In genomic region chr5:124912946-124913933, GRCm38 (mm10) we compare ENCODE assay signal across 16 mouse cellular contexts. TPM values are rescaled to one million over a fixed set of nuclear protein-coding genes. Genes with fewer than 3 reads are reported as not detected.
DNase-seq lines count a peak whose midpoint lies in the region; ATAC-seq lines count a peak whose summit lies in the region.
"Had no signal": no experiment of that assay in that cellular context is flagged by ENCODE, and none has a peak within 500 bp of the region (broad histone marks: within the 10 kb centered on the region; RNA-seq: fewer than 3 reads in every experiment).

No protein-coding gene starts in this region.

- no peaks in the 10 kb centered on the region for H3K9me3 ChIP-seq in neural tube, embryonic 11.5 days (ENCODE audit: control insufficient read depth, low read length)
- no peaks in the 10 kb centered on the region for H3K9me3 ChIP-seq in hindbrain, embryonic 14.5 days (ENCODE audit: control insufficient read depth, low read length)
- no peaks in the 10 kb centered on the region for H3K9me3 ChIP-seq in midbrain, embryonic 15.5 days
- no peaks in the 10 kb centered on the region for H3K9me3 ChIP-seq in heart, embryonic 12.5 days (replicated peaks)
- H3K9me3 ChIP-seq: liver, embryonic 15.5 days had no signal

- H3K4me3 ChIP-seq in neural tube, embryonic 11.5 days (ENCODE audit: low read depth, low read length): no peak overlapping the region
- no peak overlapping the region for H3K4me3 ChIP-seq in hindbrain, embryonic 14.5 days (replicated peaks; ENCODE audit: low read length)
- H3K4me3 ChIP-seq in midbrain, embryonic 15.5 days: no peak overlapping the region
- no peak overlapping the region for H3K4me3 ChIP-seq in heart, embryonic 12.5 days
- H3K4me3 ChIP-seq: liver, embryonic 15.5 days had no signal

- 42% methylated on average over 20 of the region's 20 CpGs for WGBS in neural tube, embryonic 11.5 days
- 25% methylated on average over 20 of the region's 20 CpGs for WGBS in hindbrain, embryonic 14.5 days
- 15% methylated on average over 20 of the region's 20 CpGs for WGBS in midbrain, embryonic 15.5 days
- 39% methylated on average over 20 of the region's 20 CpGs for WGBS in heart, embryonic 12.5 days

- DNase-seq in neural tube, embryonic 11.5 days (ENCODE audit: low spot score): no peak
- no peak for DNase-seq in neural tube, embryonic 10.5 days (ENCODE audit: extremely low spot score, low spot score)
- no peak for DNase-seq in hindbrain, embryonic 14.5 days (ENCODE audit: low spot score)
- no peak for DNase-seq in kidney, adult 8-10 months
- no peak for DNase-seq in left cerebral cortex, postnatal 4 days
- no peak for DNase-seq in adrenal gland, adult 8-10 months
- DNase-seq: adrenal gland, postnatal 36 days; cerebellum, postnatal 36 days; heart, adult 11 months; kidney, postnatal 10 days; layer of hippocampus, adult 9-11 months; thymus, postnatal 25 days had no signal

- 0 out of 2 replicates have a peak overlapping the region, but pooled peaks have one; percentile 6 for H3K27ac ChIP-seq in neural tube, embryonic 11.5 days (ENCODE audit: low read depth, low read length)
- peak overlapping the region; percentile 59; the same call in 1 of the 2 replicates for H3K27ac ChIP-seq in hindbrain, embryonic 14.5 days
- H3K27ac ChIP-seq in midbrain, embryonic 15.5 days: peak overlapping the region; percentile 63; the same call in 1 of the 2 replicates
- no peak overlapping the region for H3K27ac ChIP-seq in heart, embryonic 12.5 days (ENCODE audit: poor library complexity, severe bottlenecking)
- H3K27ac ChIP-seq: liver, embryonic 15.5 days had no signal

- H3K4me2 ChIP-seq in neural tube, embryonic 11.5 days (ENCODE audit: low read depth): no peak overlapping the region
- H3K4me2 ChIP-seq in hindbrain, embryonic 14.5 days (replicated peaks): no peak overlapping the region
- H3K4me2 ChIP-seq in midbrain, embryonic 15.5 days: no peak overlapping the region
- H3K4me2 ChIP-seq in heart, embryonic 12.5 days: no peak overlapping the region
- H3K4me2 ChIP-seq: liver, embryonic 15.5 days had no signal

- ATAC-seq in neural tube, embryonic 11.5 days (ENCODE audit: insufficient read depth, low FRiP score, low TSS enrichment): no peak
- ATAC-seq in hindbrain, embryonic 14.5 days (ENCODE audit: low FRiP score): no peak
- ATAC-seq in midbrain, embryonic 15.5 days (replicated peaks): peak; percentile 53
- ATAC-seq in heart, embryonic 12.5 days (ENCODE audit: insufficient number of reproducible peaks, low FRiP score): no peak
- ATAC-seq: inflammation-experienced regulatory T-cells, adult 6 months had no signal

- H3K4me1 ChIP-seq in neural tube, embryonic 11.5 days (ENCODE audit: control insufficient read depth, insufficient read depth, low read length): no peaks in the 10 kb centered on the region
- H3K4me1 ChIP-seq in hindbrain, embryonic 14.5 days (replicated peaks; ENCODE audit: control insufficient read depth, insufficient read depth, low read length): peaks cover 17% of the 10 kb centered on the region
- peaks cover 16% of the 10 kb centered on the region for H3K4me1 ChIP-seq in midbrain, embryonic 15.5 days
- H3K4me1 ChIP-seq in heart, embryonic 12.5 days (replicated peaks): peaks cover 7% of the 10 kb centered on the region; the same call in 1 of the 2 replicates
- H3K4me1 ChIP-seq: liver, embryonic 15.5 days had no signal

- no peaks in the 10 kb centered on the region for H3K27me3 ChIP-seq in neural tube, embryonic 11.5 days (ENCODE audit: control insufficient read depth, insufficient read depth, low read length)
- no peaks in the 10 kb centered on the region for H3K27me3 ChIP-seq in hindbrain, embryonic 14.5 days (ENCODE audit: control insufficient read depth, insufficient read depth, low read length)
- no peaks in the 10 kb centered on the region for H3K27me3 ChIP-seq in midbrain, embryonic 15.5 days (replicated peaks)
- H3K27me3 ChIP-seq in heart, embryonic 12.5 days (replicated peaks): peaks cover 14% of the 10 kb centered on the region; the same call in 1 of the 2 replicates
- H3K27me3 ChIP-seq: liver, embryonic 15.5 days had no signal

- intact Hi-C loops in left cerebral cortex, postnatal 4 days (cut with DNase I): no loop called here

- H3K9ac ChIP-seq in neural tube, embryonic 11.5 days (ENCODE audit: low read length): no peak overlapping the region
- no peak overlapping the region for H3K9ac ChIP-seq in hindbrain, embryonic 14.5 days
- H3K9ac ChIP-seq in midbrain, embryonic 15.5 days: no peak overlapping the region
- no peak overlapping the region for H3K9ac ChIP-seq in heart, embryonic 12.5 days
- H3K9ac ChIP-seq: liver, embryonic 15.5 days had no signal

- H3K36me3 ChIP-seq in neural tube, embryonic 11.5 days (ENCODE audit: control insufficient read depth, insufficient read depth, low read length): no peaks in the 10 kb centered on the region
- no peaks in the 10 kb centered on the region for H3K36me3 ChIP-seq in hindbrain, embryonic 14.5 days (replicated peaks; ENCODE audit: control insufficient read depth, insufficient read depth)
- no peaks in the 10 kb centered on the region for H3K36me3 ChIP-seq in midbrain, embryonic 15.5 days (replicated peaks)
- no peaks in the 10 kb centered on the region for H3K36me3 ChIP-seq in heart, embryonic 12.5 days
- H3K36me3 ChIP-seq: liver, embryonic 15.5 days had no signal

RNA-seq across cellular contexts. Expression of gene Zfp664, which starts 50.7 kb away (rescaled TPM):
- 146 and 158 TPM in 2 replicates for polyA plus RNA-seq in neural tube, embryonic 11.5 days (2014; fragmentation: Nextera tagmentation; extraction: Ambion mirVana)
- 76.3 and 76.8 TPM in 2 replicates for polyA plus RNA-seq in hindbrain, embryonic 14.5 days (2014; fragmentation: Nextera tagmentation; extraction: Ambion mirVana)
- polyA plus RNA-seq in midbrain, embryonic 15.5 days (2015; fragmentation: Nextera tagmentation; extraction: Ambion mirVana): 117 and 126 TPM in 2 replicates
- polyA plus RNA-seq in heart, embryonic 12.5 days (2016; fragmentation: Nextera tagmentation; extraction: Ambion mirVana): 55.4 and 62.2 TPM in 2 replicates
- 10 to 100 TPM; 49.3 to 53.4 TPM for total RNA-seq in left cerebral cortex, postnatal 4 days (2021)
- 10 to 100 TPM; 48.3 to 63.9 (median 55.9) TPM for total RNA-seq in adrenal gland, adult 8-10 months (2022)

RNA-seq across cellular contexts. Expression of gene Ccdc92, which starts 51.0 kb away (rescaled TPM):
- polyA plus RNA-seq in neural tube, embryonic 11.5 days (2014; fragmentation: Nextera tagmentation; extraction: Ambion mirVana): 24.8 and 26.4 TPM in 2 replicates
- 39.4 and 45.2 TPM in 2 replicates for polyA plus RNA-seq in hindbrain, embryonic 14.5 days (2014; fragmentation: Nextera tagmentation; extraction: Ambion mirVana)
- 43.6 TPM in 2 replicates for polyA plus RNA-seq in midbrain, embryonic 15.5 days (2015; fragmentation: Nextera tagmentation; extraction: Ambion mirVana)
- polyA plus RNA-seq in heart, embryonic 12.5 days (2016; fragmentation: Nextera tagmentation; extraction: Ambion mirVana): 4.4 and 5.1 TPM in 2 replicates
- 10 to 100 TPM; 35.0 to 36.1 TPM for total RNA-seq in left cerebral cortex, postnatal 4 days (2021)
- total RNA-seq in adrenal gland, adult 8-10 months (2022): 10 to 100 TPM in 3 of 4 experiments, 1 to 10 TPM in 1; 9.3 to 14.1 (median 11.8) TPM
